Mouse (Mus musculus): ENCODE measurements around the gene Zscan12. TPM values are rescaled to one million over a fixed set of nuclear protein-coding genes. Genes with fewer than 3 reads are reported as not detected.

Zscan12 gene
- polyA plus RNA-seq (2012; rRNA removed), result 15.4 and 15.5 TPM in 2 replicates

DNA sequence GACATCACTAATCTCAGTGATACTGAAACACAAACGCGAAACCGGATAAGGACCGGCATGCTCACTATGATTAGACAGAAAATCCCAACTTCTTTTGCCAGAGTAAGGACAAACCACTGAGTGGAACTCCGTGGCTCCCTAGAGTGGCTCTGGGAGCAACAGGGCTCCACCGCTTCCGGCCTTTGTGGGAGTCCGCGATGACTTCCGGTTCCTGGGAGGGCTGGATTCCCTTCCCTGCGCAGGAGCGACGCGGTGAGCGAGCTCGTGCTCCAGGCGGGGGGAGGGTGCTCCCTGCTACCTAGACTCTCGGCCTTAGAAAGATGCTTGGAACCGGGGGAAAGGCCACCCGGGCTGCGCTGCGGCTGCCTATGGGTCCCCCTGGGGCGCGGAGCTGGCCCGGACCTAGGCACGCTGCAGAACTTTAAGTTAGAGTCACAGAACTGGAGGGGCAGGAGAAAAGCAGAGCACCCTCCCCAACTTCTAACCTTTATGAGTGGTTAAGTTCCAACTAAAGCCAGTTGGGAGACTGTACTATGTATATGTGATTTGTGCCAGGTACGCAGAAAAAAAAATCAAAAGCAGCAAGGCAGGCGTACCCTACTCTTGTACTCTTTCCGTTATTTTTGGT is at the start of gene Zscan12:
Gene Zscan12 (plus strand): TSS at position 200 of the 628 bp plus-strand sequence.

GRCm38 (mm10) chr13:21346610-21347009 is 16.0 kb upstream of the Zscan12 start, which contains the start of gene Olfr1367:
Gene Olfr1367, plus strand, starts transcription at chr13:21346910.

GRCm38 (mm10) chr13:21402287-21402846 is 39.7 kb downstream of the Zscan12 start, which contains the start of gene Zkscan3:
Gene Zkscan3, minus strand, starts transcription at chr13:21402755.

Other genes starting within 250 kb of the Zscan12 start
- not detected in 2 replicates for gene Olfr263, start 233.2 kb upstream of the Zscan12 start, polyA plus RNA-seq (2012; rRNA removed)
- not detected in 2 replicates for gene Olfr1368, start 217.0 kb upstream of the Zscan12 start, polyA plus RNA-seq (2012; rRNA removed)
- 100 and 106 TPM in 2 replicates for gene Trim27, start 183.4 kb upstream of the Zscan12 start, polyA plus RNA-seq (2012; rRNA removed)
- gene Gpx5, start 70.1 kb upstream of the Zscan12 start, polyA plus RNA-seq (2012; rRNA removed), result 0.04 TPM in 1 of 2 replicates, not detected in the other
- gene Gpx6, start 50.7 kb upstream of the Zscan12 start, polyA plus RNA-seq (2012; rRNA removed), result 0.10 TPM in 1 of 2 replicates, not detected in the other
- not detected in 2 replicates for gene Olfr1367, start 15.9 kb upstream of the Zscan12 start, polyA plus RNA-seq (2012; rRNA removed)
- 71.5 and 99.4 TPM in 2 replicates for gene Zkscan3, start 39.9 kb downstream of the Zscan12 start, polyA plus RNA-seq (2012; rRNA removed)
- gene Pgbd1, start 78.2 kb downstream of the Zscan12 start, polyA plus RNA-seq (2012; rRNA removed), result 5.8 and 6.0 TPM in 2 replicates
- gene Zscan26, start 90.9 kb downstream of the Zscan12 start, polyA plus RNA-seq (2012; rRNA removed), result 21.4 and 41.4 TPM in 2 replicates
- gene Nkapl, start 105.7 kb downstream of the Zscan12 start, polyA plus RNA-seq (2012; rRNA removed), result 1.1 and 1.3 TPM in 2 replicates
- 2.7 and 3.2 TPM in 2 replicates for gene Zkscan4, start 116.1 kb downstream of the Zscan12 start, polyA plus RNA-seq (2012; rRNA removed)
- not detected in 2 replicates for gene Gm10065, start 116.6 kb downstream of the Zscan12 start, polyA plus RNA-seq (2012; rRNA removed)
- 0.16 and 0.34 TPM in 2 replicates for gene AK157302, start 132.4 kb downstream of the Zscan12 start, polyA plus RNA-seq (2012; rRNA removed)
- 2.2 and 4.0 TPM in 2 replicates for gene Gm11273, start 138.6 kb downstream of the Zscan12 start, polyA plus RNA-seq (2012; rRNA removed)
- 6.1 and 13.8 TPM in 2 replicates for gene Zkscan8, start 168.3 kb downstream of the Zscan12 start, polyA plus RNA-seq (2012; rRNA removed)
- gene Olfr1366, start 180.0 kb downstream of the Zscan12 start, polyA plus RNA-seq (2012; rRNA removed), result not detected in 2 replicates
- gene Olfr1535, start 197.1 kb downstream of the Zscan12 start, polyA plus RNA-seq (2012; rRNA removed), result not detected in 2 replicates
- gene Olfr1364, start 218.9 kb downstream of the Zscan12 start, polyA plus RNA-seq (2012; rRNA removed), result not detected in 2 replicates